Mouse (Mus musculus): Measurements from ENCODE around the gene Amdhd2. TPM values are rescaled to one million over a fixed set of nuclear protein-coding genes. Genes with fewer than 3 reads are reported as not detected.

Gene Amdhd2
- polyA plus RNA-seq, 1 experiment from 2014 or later = 35.2 TPM

DNA sequence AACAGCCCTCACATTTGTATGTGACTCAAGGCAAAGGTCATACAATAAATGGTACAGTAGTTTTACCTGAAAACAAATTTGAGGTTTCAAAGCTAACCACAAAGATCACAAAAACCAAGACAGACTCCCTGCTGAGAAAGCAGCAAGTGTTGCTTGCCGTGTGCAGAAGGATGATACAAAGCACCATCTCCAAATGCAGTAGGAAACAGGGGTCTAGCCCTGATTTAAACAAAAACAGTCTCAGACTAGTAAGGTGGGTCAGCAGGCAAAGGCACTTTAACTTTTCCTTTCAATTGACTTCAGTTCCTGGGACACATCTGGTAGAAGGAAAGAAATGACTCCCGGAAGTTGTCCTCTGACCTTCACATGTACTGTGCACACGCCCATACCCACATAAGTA is 36.8 kb downstream of the Amdhd2 start:
- Histone ChIP-seq H3K9ac (ENCODE audit: low read depth, low read length) (no peak overlapping the region), H3K4me1 (replicated peaks; ENCODE audit: control insufficient read depth, insufficient read depth, low read length) (no peaks in the 10 kb centered on the region), H3K9me3 (ENCODE audit: control insufficient read depth, low read length) (no peaks in the 10 kb centered on the region), H3K27me3 (replicated peaks; ENCODE audit: control insufficient read depth, insufficient read depth, low read length) (no peaks in the 10 kb centered on the region), H3K36me3 (ENCODE audit: control insufficient read depth, insufficient read depth, low read length) (no peaks in the 10 kb centered on the region), H3K27ac (ENCODE audit: low read depth, low read length) (no peak overlapping the region), H3K4me2 (no peak overlapping the region), H3K4me3 (ENCODE audit: low read depth, low read length) (no peak overlapping the region)
- DNase-seq (ENCODE audit: low spot score) (no peak), ATAC-seq (replicated peaks; ENCODE audit: low FRiP score) (no peak)
- WGBS = 77% methylated on average over 3 of the region's 3 CpGs

DNA sequence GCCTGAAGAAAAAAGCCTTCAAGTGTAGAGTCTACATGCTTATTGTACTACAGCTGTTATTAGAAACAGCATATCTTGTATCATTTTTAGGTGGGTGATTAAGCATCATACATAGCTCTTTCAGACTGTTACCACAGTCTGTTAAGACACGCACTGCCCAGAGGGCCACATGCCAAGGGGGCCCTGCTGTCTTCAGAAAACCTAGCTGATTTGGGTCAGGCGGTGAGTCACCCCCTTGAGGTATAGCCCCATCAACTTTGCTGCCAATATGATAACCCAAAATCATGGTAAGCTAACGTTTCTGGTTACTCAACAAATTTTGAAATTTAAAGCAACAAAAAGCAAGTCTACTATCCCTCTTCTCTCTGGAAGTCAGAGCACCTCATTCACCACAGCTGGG is 44.1 kb downstream of the Amdhd2 start:
- no peak overlapping the region for H3K4me2 ChIP-seq
- H3K36me3 ChIP-seq (ENCODE audit: control insufficient read depth, insufficient read depth, low read length) = no peaks in the 10 kb centered on the region
- H3K9me3 ChIP-seq (ENCODE audit: control insufficient read depth, low read length) = no peaks in the 10 kb centered on the region
- 83% methylated on average over 3 of the region's 3 CpGs for WGBS
- no peaks in the 10 kb centered on the region for H3K4me1 ChIP-seq (replicated peaks; ENCODE audit: control insufficient read depth, insufficient read depth, low read length)
- no peak overlapping the region for H3K9ac ChIP-seq (ENCODE audit: low read depth, low read length)
- ATAC-seq (replicated peaks; ENCODE audit: low FRiP score) = no peak
- DNase-seq (ENCODE audit: low spot score) = no peak
- H3K27me3 ChIP-seq (replicated peaks; ENCODE audit: control insufficient read depth, insufficient read depth, low read length) = no peaks in the 10 kb centered on the region
- H3K27ac ChIP-seq (ENCODE audit: low read depth, low read length) = no peak overlapping the region
- H3K4me3 ChIP-seq (ENCODE audit: low read depth, low read length) = no peak overlapping the region

DNA sequence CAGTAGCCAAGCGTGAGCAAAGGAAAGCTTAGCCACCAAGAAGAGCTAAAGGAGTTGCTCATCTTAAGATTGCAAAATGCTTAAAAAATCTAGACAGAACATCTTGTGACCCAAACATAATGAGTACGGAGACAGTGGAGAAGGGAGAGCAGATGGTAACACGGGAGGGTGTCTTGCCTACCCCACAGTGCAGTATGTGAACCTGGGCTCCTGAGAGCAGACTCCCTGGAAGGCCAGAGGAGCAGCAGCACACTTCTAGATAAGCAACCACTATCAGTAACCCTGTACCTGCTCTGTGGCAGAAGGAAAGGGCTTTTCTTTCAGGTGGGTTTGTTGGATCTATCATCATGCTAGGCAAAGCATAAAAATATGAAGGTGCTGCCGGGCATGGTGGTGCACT is 50.5 kb downstream of the Amdhd2 start:
- no peak for ATAC-seq (replicated peaks; ENCODE audit: low FRiP score)
- no peaks in the 10 kb centered on the region for H3K4me1 ChIP-seq (replicated peaks; ENCODE audit: control insufficient read depth, insufficient read depth, low read length)
- no peak overlapping the region for H3K27ac ChIP-seq (ENCODE audit: low read depth, low read length)
- no peak overlapping the region for H3K9ac ChIP-seq (ENCODE audit: low read depth, low read length)
- H3K36me3 ChIP-seq (ENCODE audit: control insufficient read depth, insufficient read depth, low read length) = peaks cover 3% of the 10 kb centered on the region; the same call in 1 of the 2 replicates
- no peak overlapping the region for H3K4me2 ChIP-seq
- H3K27me3 ChIP-seq (replicated peaks; ENCODE audit: control insufficient read depth, insufficient read depth, low read length) = no peaks in the 10 kb centered on the region
- no peak overlapping the region for H3K4me3 ChIP-seq (ENCODE audit: low read depth, low read length)
- DNase-seq (ENCODE audit: low spot score) = no peak
- WGBS = 79% methylated on average over 4 of the region's 4 CpGs
- no peaks in the 10 kb centered on the region for H3K9me3 ChIP-seq (ENCODE audit: control insufficient read depth, low read length)

DNA sequence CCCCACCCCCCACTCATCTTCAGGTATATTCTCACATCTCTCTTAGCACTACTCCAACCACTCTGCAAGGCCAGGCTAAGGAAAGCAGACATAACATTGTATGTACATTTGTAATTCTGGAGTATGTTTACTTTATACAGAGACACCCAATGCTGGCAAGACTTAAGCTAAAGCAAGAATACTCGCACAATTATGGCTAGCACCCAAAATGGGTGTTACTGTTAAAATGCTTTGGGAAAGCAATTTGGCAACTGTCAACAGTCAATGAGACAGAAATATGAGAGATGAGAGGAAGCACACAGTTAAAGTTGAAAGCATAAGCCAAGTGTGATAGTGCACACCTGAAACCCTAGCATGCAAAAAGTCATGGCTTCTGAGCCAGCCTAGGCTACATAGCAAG is 52.3 kb downstream of the Amdhd2 start:
- DNase-seq (ENCODE audit: low spot score) = no peak
- 94% methylated on average over 1 of the region's 1 CpGs for WGBS
- no peak overlapping the region for H3K27ac ChIP-seq (ENCODE audit: low read depth, low read length)
- H3K27me3 ChIP-seq (replicated peaks; ENCODE audit: control insufficient read depth, insufficient read depth, low read length) = no peaks in the 10 kb centered on the region
- H3K4me1 ChIP-seq (replicated peaks; ENCODE audit: control insufficient read depth, insufficient read depth, low read length) = no peaks in the 10 kb centered on the region
- no peaks in the 10 kb centered on the region for H3K9me3 ChIP-seq (ENCODE audit: control insufficient read depth, low read length)
- ATAC-seq (replicated peaks; ENCODE audit: low FRiP score) = no peak
- H3K4me3 ChIP-seq (ENCODE audit: low read depth, low read length) = no peak overlapping the region
- H3K36me3 ChIP-seq (ENCODE audit: control insufficient read depth, insufficient read depth, low read length) = peaks cover 3% of the 10 kb centered on the region
- no peak overlapping the region for H3K9ac ChIP-seq (ENCODE audit: low read depth, low read length)
- H3K4me2 ChIP-seq = no peak overlapping the region

DNA sequence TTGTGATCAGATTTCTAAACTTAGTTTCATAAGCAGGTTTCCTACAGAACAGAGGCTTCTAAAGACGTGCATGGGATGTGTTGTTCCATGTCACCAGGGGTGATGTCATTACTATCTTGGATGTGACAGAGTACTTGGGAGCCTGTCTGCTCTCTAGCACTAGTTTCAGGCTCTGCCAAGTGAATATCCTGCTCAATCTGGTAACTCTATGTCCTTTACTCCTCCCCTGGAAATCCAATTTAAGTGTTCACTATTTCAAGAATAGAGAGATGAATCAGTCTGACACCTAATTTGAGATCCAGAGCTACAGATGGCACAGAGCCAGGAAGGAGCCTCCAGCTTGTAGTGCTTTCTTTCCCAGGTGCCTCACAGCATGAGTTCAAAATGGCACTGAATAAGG is 54.7 kb downstream of the Amdhd2 start:
- no peaks in the 10 kb centered on the region for H3K9me3 ChIP-seq (ENCODE audit: control insufficient read depth, low read length)
- no peak overlapping the region for H3K4me3 ChIP-seq (ENCODE audit: low read depth, low read length)
- ATAC-seq (replicated peaks; ENCODE audit: low FRiP score) (no peak), DNase-seq (ENCODE audit: low spot score) (no peak)
- H3K27me3 ChIP-seq (replicated peaks; ENCODE audit: control insufficient read depth, insufficient read depth, low read length) = no peaks in the 10 kb centered on the region
- no peak overlapping the region for H3K27ac ChIP-seq (ENCODE audit: low read depth, low read length)
- no peaks in the 10 kb centered on the region for H3K4me1 ChIP-seq (replicated peaks; ENCODE audit: control insufficient read depth, insufficient read depth, low read length)
- 84% methylated on average over 1 of the region's 1 CpGs for WGBS
- no peak overlapping the region for H3K4me2 ChIP-seq
- H3K9ac ChIP-seq (ENCODE audit: low read depth, low read length) = no peak overlapping the region
- peaks cover 3% of the 10 kb centered on the region for H3K36me3 ChIP-seq (ENCODE audit: control insufficient read depth, insufficient read depth, low read length)

Other genes with a start within 250 kb of the Amdhd2 start
- not detected in 2 replicates for gene Dcpp3, start 246.3 kb downstream of the Amdhd2 start, polyA plus RNA-seq (2014; fragmentation: Nextera tagmentation; extraction: Ambion mirVana)
- not detected in 2 replicates for gene Sbp, start 222.1 kb downstream of the Amdhd2 start, polyA plus RNA-seq (2014; fragmentation: Nextera tagmentation; extraction: Ambion mirVana)
- not detected in 2 replicates for gene Sbpl, start 208.5 kb downstream of the Amdhd2 start, polyA plus RNA-seq (2014; fragmentation: Nextera tagmentation; extraction: Ambion mirVana)
- not detected in 2 replicates for gene Prss30, start 183.2 kb downstream of the Amdhd2 start, polyA plus RNA-seq (2014; fragmentation: Nextera tagmentation; extraction: Ambion mirVana)
- gene Prss22, start 165.7 kb downstream of the Amdhd2 start, polyA plus RNA-seq (2014; fragmentation: Nextera tagmentation; extraction: Ambion mirVana) = 0.21 TPM in 1 of 2 replicates, not detected in the other
- not detected in 2 replicates for gene Prss27, start 125.6 kb downstream of the Amdhd2 start, polyA plus RNA-seq (2014; fragmentation: Nextera tagmentation; extraction: Ambion mirVana)
- 43.0 and 46.8 TPM in 2 replicates for gene Kctd5, start 90.3 kb downstream of the Amdhd2 start, polyA plus RNA-seq (2014; fragmentation: Nextera tagmentation; extraction: Ambion mirVana)
- 31.8 and 37.0 TPM in 2 replicates for gene Pdpk1, start 12.8 kb downstream of the Amdhd2 start, polyA plus RNA-seq (2014; fragmentation: Nextera tagmentation; extraction: Ambion mirVana)
- gene Atp6v0c, start 5.9 kb upstream of the Amdhd2 start, polyA plus RNA-seq (2014; fragmentation: Nextera tagmentation; extraction: Ambion mirVana) = 476 and 499 TPM in 2 replicates
- 13.3 and 14.5 TPM in 2 replicates for gene Tbc1d24, start 41.8 kb upstream of the Amdhd2 start, polyA plus RNA-seq (2014; fragmentation: Nextera tagmentation; extraction: Ambion mirVana)
- 2.3 and 2.7 TPM in 2 replicates for gene Ntn3, start 45.8 kb upstream of the Amdhd2 start, polyA plus RNA-seq (2014; fragmentation: Nextera tagmentation; extraction: Ambion mirVana)
- gene Tedc2, start 57.1 kb upstream of the Amdhd2 start, polyA plus RNA-seq (2014; fragmentation: Nextera tagmentation; extraction: Ambion mirVana) = 16.6 and 17.2 TPM in 2 replicates
- 95.6 and 107 TPM in 2 replicates for gene Ccnf, start 87.7 kb upstream of the Amdhd2 start, polyA plus RNA-seq (2014; fragmentation: Nextera tagmentation; extraction: Ambion mirVana)
- 0.19 TPM in 1 of 2 replicates, not detected in the other for gene Abca17, start 187.3 kb upstream of the Amdhd2 start, polyA plus RNA-seq (2014; fragmentation: Nextera tagmentation; extraction: Ambion mirVana)
- gene Abca3, start 188.2 kb upstream of the Amdhd2 start, polyA plus RNA-seq (2014; fragmentation: Nextera tagmentation; extraction: Ambion mirVana) = 30.4 and 30.7 TPM in 2 replicates